In genomic region chr2:146731081-146731480, GRCm38 (mm10) we compare ENCODE assay signal across 12 mouse cellular contexts.
DNase-seq lines count a peak whose midpoint lies in the region; TF ChIP-seq lines count a peak whose summit lies in the region.
"Had no signal": no experiment of that assay in that cellular context is flagged by ENCODE, and none has a peak within 500 bp of the region (broad histone marks: within the 10 kb centered on the region; RNA-seq: fewer than 3 reads in every experiment).

No protein-coding gene starts in this region.

- TF ChIP-seq CTCF in brain, embryonic 14.5 days (IDR thresholded peaks at IDR 0.05; ENCODE audit: borderline replicate concordance, extremely low read depth, insufficient read depth, insufficient read length) = no peak

- DNase-seq in heart, adult 11 months = peak; percentile 37
- DNase-seq in heart, adult 9 months (ENCODE audit: low spot score in 2 of 2) = no peak
- peak; percentile 21 for DNase-seq in left cerebral cortex, postnatal 4 days
- no peak for DNase-seq in left cerebral cortex, adult 9 months (ENCODE audit: low spot score in 2 of 2)
- DNase-seq in brain, embryonic 14.5 days (ENCODE audit: low read depth) = peak; percentile 26
- peak; percentile 58 for DNase-seq in retina, postnatal 1 day
- DNase-seq: adrenal gland, postnatal 14 days; cerebellum, adult 18-20 months; embryo, embryonic 11 days; gastrocnemius, postnatal 25 days; heart, postnatal 10 days; heart, postnatal 4 days had no signal

- TF ChIP-seq POLR2A in brain, embryonic 14.5 days (IDR thresholded peaks at IDR 0.05; ENCODE audit: borderline replicate concordance, extremely low read depth, insufficient read depth, insufficient read length, poor library complexity, severe bottlenecking) = no peak

- intact Hi-C loops in left cerebral cortex, postnatal 4 days (cut with DNase I) = no loop called here

Comparison
In these comparisons a context has a peak if more than half of its experiments do, and no peak if none do; other contexts are left out.
1. DNase-seq: peak in heart, adult 11 months (single experiment), left cerebral cortex, postnatal 4 days (single experiment), brain, embryonic 14.5 days (single experiment) and retina, postnatal 1 day (single experiment); none in heart, adult 9 months (0 of 2) and left cerebral cortex, adult 9 months (0 of 2).